Mouse (Mus musculus) kidney, embryonic 15.5 days (tissue): ENCODE results near the gene Eci1. TPM values are rescaled to one million over a fixed set of nuclear protein-coding genes. Genes with fewer than 3 reads are reported as not detected.
A peak's percentile ranks its signal among the peaks of the same experiment; 100 is the strongest.
"Not testable (repeated sequence)": the region's sequence is repeated elsewhere in the genome, so short reads cannot be mapped to it uniquely, and the experiment has no call there.

ENCODE experiments used
- ATAC-seq: fragments of 200-750 bp; cut with Nextera tagmentation; replicated peaks from 2 replicates; pipeline ENCODE4 v1.8.0; 2017; ENCODE audit warnings: moderate TSS enrichment; ENCODE audit not compliant: low FRiP score
- H3K27ac ChIP-seq: fragments of 300-500 bp; sonication (generic); 2 replicates; pipeline ENCODE4 v1.5.1; 2015; ENCODE audit warnings: mild to moderate bottlenecking, inconsistent platforms
- H3K27me3 ChIP-seq: fragments of 300-500 bp; sonication (generic); 2 replicates; pipeline ENCODE4 v1.6.1; 2015; ENCODE audit warnings: inconsistent platforms
- H3K36me3 ChIP-seq: fragments of 300-500 bp; sonication (generic); 2 replicates; pipeline ENCODE4 v1.6.1; 2015; ENCODE audit warnings: inconsistent platforms
- H3K4me1 ChIP-seq: fragments of 300-500 bp; sonication (generic); 2 replicates; pipeline ENCODE4 v1.6.1; 2015; ENCODE audit warnings: inconsistent platforms
- H3K4me2 ChIP-seq: fragments of 300-500 bp; sonication (generic); 2 replicates; pipeline ENCODE4 v1.6.1; 2015; ENCODE audit warnings: moderate library complexity, mild to moderate bottlenecking, inconsistent platforms
- H3K4me3 ChIP-seq: fragments of 300-500 bp; sonication (generic); replicated peaks from 2 replicates; pipeline ENCODE4 v1.5.1; 2015; ENCODE audit warnings: mild to moderate bottlenecking, inconsistent platforms
- H3K9ac ChIP-seq: fragments of 300-500 bp; sonication (generic); 2 replicates; pipeline ENCODE4 v1.6.1; 2015; ENCODE audit warnings: mild to moderate bottlenecking, inconsistent platforms
- H3K9me3 ChIP-seq: fragments of 300-500 bp; sonication (generic); replicated peaks from 2 replicates; pipeline ENCODE4 v1.6.1; 2016; ENCODE audit warnings: inconsistent platforms
- WGBS: fragments of 180-500 bp; shearing (Covaris S2); methylation state at CpG from one replicate; pipeline ENCODE4 v1.1.7; 2015; ENCODE audit warnings: mixed read lengths; 5-methylcytosine and 5-hydroxymethylcytosine counted together
- polyA plus RNA-seq: library from polyadenylated mRNA; unstranded; fragments of >200 nt; fragmentation: Nextera tagmentation; extraction: Ambion mirVana; gene quantifications from 2 replicates; pipeline ENCODE4 v1.2.1, GENCODE M21; 2015

Gene Eci1
- polyA plus RNA-seq, 1 experiment from 2014 or later: 115 TPM

DNA sequence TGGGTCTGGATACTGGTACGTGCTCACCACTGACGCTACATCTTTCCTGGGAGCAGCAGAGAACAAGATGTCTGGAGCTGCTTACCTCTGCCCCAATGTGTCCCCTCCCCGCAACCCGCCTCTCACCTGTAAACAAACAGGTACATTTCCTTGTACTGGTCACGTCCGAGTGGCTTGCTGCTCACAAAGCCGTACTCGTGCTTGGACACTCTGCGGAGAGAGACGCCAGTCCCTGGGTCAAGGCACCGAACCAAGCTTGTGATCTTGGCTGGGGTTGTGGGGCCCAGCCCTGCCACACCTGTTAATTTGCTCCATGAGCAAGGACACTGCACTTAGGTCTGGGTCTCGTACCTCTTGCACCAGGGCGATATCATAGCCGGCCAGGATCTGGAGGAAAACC, 15.7 kb downstream of the Eci1 start:
- H3K36me3 ChIP-seq: peaks cover 89% of the 10 kb centered on the region
- H3K9me3 ChIP-seq: no peaks in the 10 kb centered on the region
- no peak for ATAC-seq
- WGBS: 87% methylated on average over 14 of the region's 14 CpGs
- no peaks in the 10 kb centered on the region for H3K4me1 ChIP-seq
- H3K27ac ChIP-seq: no peak overlapping the region
- no peaks in the 10 kb centered on the region for H3K27me3 ChIP-seq
- no peak overlapping the region for H3K4me3 ChIP-seq
- H3K9ac ChIP-seq: no peak overlapping the region
- H3K4me2 ChIP-seq: no peak overlapping the region

- no peak within 1 kb of the TSS for H3K4me2 ChIP-seq
- no peak within 1 kb of the TSS for H3K4me3 ChIP-seq
- no peak for ATAC-seq
- H3K9ac ChIP-seq: no peak within 1 kb of the TSS
- no peaks in the 10 kb centered on the region for H3K27me3 ChIP-seq
- WGBS: 80% methylated on average over 7 of the region's 7 CpGs
- H3K9me3 ChIP-seq: no peaks in the 10 kb centered on the region
- H3K4me1 ChIP-seq: no peaks in the 10 kb centered on the region
- peaks cover 89% of the 10 kb centered on the region for H3K36me3 ChIP-seq
- H3K27ac ChIP-seq: no peak within 1 kb of the TSS
Observed at GRCm38 (mm10) chr17:24442632-24443155, 16.3 kb downstream of the Eci1 start, which contains the start of gene Dnase1l2. TSS of gene Dnase1l2 (minus strand) at chr17:24443105.

DNA sequence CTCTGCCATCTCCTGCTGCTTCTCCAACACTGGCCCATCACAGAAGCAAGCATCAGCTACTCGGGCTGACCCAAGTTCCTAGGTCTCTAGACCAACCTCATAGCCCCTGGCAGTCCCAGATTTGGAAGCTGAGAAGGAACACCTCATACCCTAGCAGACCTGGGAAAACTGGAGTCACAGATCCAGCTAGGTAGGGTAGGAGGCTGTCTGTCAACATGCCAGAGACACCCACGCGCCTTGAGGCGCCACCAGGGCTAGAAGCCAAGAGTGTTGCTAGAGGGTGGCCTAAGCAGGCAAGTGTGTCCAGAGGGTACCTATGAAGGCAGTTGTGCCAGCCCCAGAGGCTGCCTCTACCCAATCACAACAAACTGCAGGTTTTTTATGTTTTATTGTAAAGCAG, 17.0 kb downstream of the Eci1 start:
- ATAC-seq: no peak
- no peak overlapping the region for H3K4me3 ChIP-seq
- 84% methylated on average over 4 of the region's 4 CpGs for WGBS
- no peak overlapping the region for H3K9ac ChIP-seq
- no peak overlapping the region for H3K4me2 ChIP-seq
- no peaks in the 10 kb centered on the region for H3K4me1 ChIP-seq
- H3K27me3 ChIP-seq: no peaks in the 10 kb centered on the region
- H3K27ac ChIP-seq: no peak overlapping the region
- H3K36me3 ChIP-seq: peaks cover 89% of the 10 kb centered on the region
- no peaks in the 10 kb centered on the region for H3K9me3 ChIP-seq

DNA sequence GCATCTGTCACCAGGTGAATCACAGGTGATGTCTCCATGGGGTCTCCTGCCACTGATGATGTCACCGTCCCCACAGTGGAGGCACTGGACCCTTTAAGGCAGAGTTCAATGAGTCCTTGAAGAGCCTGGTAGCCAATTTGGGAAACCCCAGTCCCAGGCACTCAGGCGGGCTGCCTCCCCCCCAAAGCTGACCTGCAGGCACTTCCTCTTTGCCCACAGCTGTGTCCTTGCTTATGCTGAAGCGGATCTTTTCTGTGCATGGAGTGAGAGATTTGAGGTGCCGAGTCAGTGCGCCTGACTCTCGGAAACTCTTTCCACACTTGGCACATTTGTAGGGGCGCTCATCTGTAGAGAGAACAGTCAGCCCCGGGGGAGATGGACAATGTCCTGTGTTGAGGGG, 20.1 kb downstream of the Eci1 start:
- 92% methylated on average over 8 of the region's 8 CpGs for WGBS
- no peaks in the 10 kb centered on the region for H3K9me3 ChIP-seq
- peaks cover 89% of the 10 kb centered on the region for H3K36me3 ChIP-seq

GRCm38 (mm10) chr17:24449507-24449906, 23.1 kb downstream of the Eci1 start:
- peaks cover 70% of the 10 kb centered on the region for H3K36me3 ChIP-seq
- no peaks in the 10 kb centered on the region for H3K9me3 ChIP-seq
- no peaks in the 10 kb centered on the region for H3K27me3 ChIP-seq
- no peak for ATAC-seq
- H3K4me1 ChIP-seq: peaks cover 14% of the 10 kb centered on the region
- no peak overlapping the region for H3K4me2 ChIP-seq
- no peak overlapping the region for H3K4me3 ChIP-seq
- H3K9ac ChIP-seq: no peak overlapping the region
- H3K27ac ChIP-seq: no peak overlapping the region
- 91% methylated on average over 6 of the region's 6 CpGs for WGBS

More for the DNA sequence above, 20.1 kb downstream of the Eci1 start:
- H3K27ac ChIP-seq: no peak overlapping the region
- H3K4me3 ChIP-seq: no peak overlapping the region
- H3K9ac ChIP-seq: no peak overlapping the region
- ATAC-seq: no peak
- no peaks in the 10 kb centered on the region for H3K4me1 ChIP-seq
- H3K4me2 ChIP-seq: no peak overlapping the region
- H3K27me3 ChIP-seq: no peaks in the 10 kb centered on the region

- Histone ChIP-seq H3K9me3 (no peaks in the 10 kb centered on the region), H3K4me1 (peaks cover 20% of the 10 kb centered on the region), H3K4me3 (no peak overlapping the region), H3K27ac (no peak overlapping the region), H3K9ac (no peak overlapping the region), H3K36me3 (peaks cover 53% of the 10 kb centered on the region), H3K4me2 (no peak overlapping the region), H3K27me3 (no peaks in the 10 kb centered on the region)
- no peak for ATAC-seq
- 86% methylated on average over 6 of the region's 6 CpGs for WGBS
Observed at GRCm38 (mm10) chr17:24451220-24451619, 24.8 kb downstream of the Eci1 start.

GRCm38 (mm10) chr17:24453372-24453771, 26.9 kb downstream of the Eci1 start:
- Histone ChIP-seq H3K27ac (no peak overlapping the region), H3K36me3 (peaks cover 32% of the 10 kb centered on the region), H3K4me3 (no peak overlapping the region), H3K9ac (no peak overlapping the region), H3K27me3 (no peaks in the 10 kb centered on the region), H3K9me3 (no peaks in the 10 kb centered on the region), H3K4me1 (peaks cover 20% of the 10 kb centered on the region), H3K4me2 (no peak overlapping the region)
- 70% methylated on average over 2 of the region's 2 CpGs for WGBS
- ATAC-seq: no peak

DNA sequence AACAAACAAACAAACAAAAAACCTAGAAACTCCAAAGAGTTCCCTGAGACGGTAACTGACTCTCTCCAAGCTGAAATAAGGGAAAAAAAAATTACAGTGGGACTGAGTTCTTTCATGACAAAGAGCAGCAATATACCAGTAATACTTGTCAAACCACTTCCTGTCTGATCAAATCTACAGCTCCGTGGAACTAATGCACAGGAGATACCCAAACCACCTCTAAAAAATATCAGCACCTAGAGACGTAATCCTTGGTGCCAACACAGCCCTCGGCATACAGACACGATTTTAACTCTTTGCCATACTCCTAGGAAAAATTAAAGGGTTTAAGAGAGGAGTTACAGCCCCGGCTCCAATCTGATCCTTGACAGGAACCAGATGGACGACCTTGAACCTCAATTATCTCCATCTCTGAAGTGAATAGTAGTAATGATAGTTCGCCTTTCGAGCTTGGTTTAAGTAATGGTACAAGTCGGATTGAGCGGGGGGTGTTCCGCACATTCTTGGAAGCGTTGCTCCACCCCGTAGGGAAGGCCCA, 27.8 kb downstream of the Eci1 start:
- Histone ChIP-seq H3K9me3 (no peaks in the 10 kb centered on the region), H3K9ac (peak overlapping the region; percentile 80), H3K4me1 (peaks cover 20% of the 10 kb centered on the region), H3K27ac (peak overlapping the region; percentile 98), H3K4me3 (peak overlapping the region; percentile 78), H3K36me3 (peaks cover 22% of the 10 kb centered on the region), H3K27me3 (no peaks in the 10 kb centered on the region), H3K4me2 (peak overlapping the region; percentile 69)
- WGBS: 5% methylated on average over 14 of the region's 14 CpGs
- ATAC-seq: no peak

GRCm38 (mm10) chr17:24454756-24455522, 28.5 kb downstream of the Eci1 start:
- H3K27me3 ChIP-seq: no peaks in the 10 kb centered on the region
- WGBS: under 1% methylated on average over 67 of the region's 67 CpGs
- peak overlapping the region; percentile 69 for H3K4me2 ChIP-seq
- H3K9me3 ChIP-seq: no peaks in the 10 kb centered on the region
- peaks cover 16% of the 10 kb centered on the region for H3K36me3 ChIP-seq
- peak; percentile 96 for ATAC-seq
- peak overlapping the region; percentile 98 for H3K27ac ChIP-seq
- peak overlapping the region; percentile 78 for H3K4me3 ChIP-seq
- H3K4me1 ChIP-seq: peaks cover 20% of the 10 kb centered on the region
- peak overlapping the region; percentile 80 for H3K9ac ChIP-seq

DNA sequence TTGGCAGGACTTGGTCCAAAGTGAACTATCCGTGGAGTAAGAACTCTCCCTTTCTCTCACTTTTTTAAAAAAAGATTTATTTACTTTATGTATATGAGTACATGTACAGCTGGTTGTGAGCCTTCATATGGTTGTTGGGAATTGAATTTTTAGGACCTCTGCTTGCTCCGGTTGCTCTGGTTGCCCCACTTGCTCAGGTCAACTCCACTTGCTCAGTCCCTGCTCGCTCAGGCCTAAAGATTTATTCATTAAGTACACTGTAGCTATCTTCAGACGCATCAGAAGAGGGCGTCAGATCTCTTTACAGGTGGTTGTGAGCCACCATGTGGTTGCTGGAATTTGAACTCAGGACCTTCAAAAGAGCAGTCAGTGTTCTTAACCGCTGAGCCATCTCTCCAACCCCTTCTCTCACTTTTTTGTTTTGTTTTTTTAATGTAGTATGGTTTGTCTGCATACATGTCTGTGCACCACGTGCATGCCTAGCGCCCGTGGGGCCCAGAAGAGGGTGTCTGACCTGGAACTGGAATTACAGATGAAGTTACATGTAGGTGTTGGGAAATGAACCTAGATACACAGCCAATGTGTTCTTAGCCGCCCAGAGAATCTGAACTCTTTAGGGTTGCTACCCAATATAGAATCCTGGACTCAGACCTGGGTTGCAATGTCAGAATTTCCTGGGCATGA, 29.2 kb downstream of the Eci1 start:
- not testable (repeated sequence) for H3K9ac ChIP-seq, H3K27me3 ChIP-seq, H3K9me3 ChIP-seq, H3K36me3 ChIP-seq
- H3K4me2 ChIP-seq: peak overlapping the region; percentile 69
- peak overlapping the region; percentile 98 for H3K27ac ChIP-seq
- peaks cover 20% of the 10 kb centered on the region for H3K4me1 ChIP-seq
- ATAC-seq: peak; percentile 30
- peak overlapping the region; percentile 78 for H3K4me3 ChIP-seq
- WGBS: 44% methylated on average over 10 of the region's 10 CpGs

DNA sequence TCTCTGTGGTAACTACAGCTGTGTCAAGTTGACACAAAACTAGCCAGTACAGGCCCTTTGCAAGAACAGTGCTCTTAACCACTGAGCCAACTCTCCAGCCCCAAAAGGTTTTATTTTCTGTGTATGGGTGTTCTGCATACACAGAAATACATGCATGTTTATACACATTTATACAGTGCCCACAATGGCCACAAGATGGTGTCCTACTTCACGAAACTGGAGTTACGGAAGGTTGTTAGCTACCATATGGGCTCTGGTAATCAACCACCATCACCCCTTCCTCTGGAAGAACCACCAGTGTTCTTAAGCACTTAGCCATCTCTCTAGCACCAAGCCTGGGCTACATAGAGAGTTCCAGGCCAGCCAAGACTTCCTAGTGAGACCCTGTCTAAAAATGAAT, 35.1 kb downstream of the Eci1 start:
- Histone ChIP-seq H3K4me1 (no peaks in the 10 kb centered on the region), H3K9me3 (no peaks in the 10 kb centered on the region), H3K36me3 (no peaks in the 10 kb centered on the region), H3K4me2 (no peak overlapping the region), H3K27ac (no peak overlapping the region), H3K9ac (no peak overlapping the region), H3K4me3 (no peak overlapping the region), H3K27me3 (no peaks in the 10 kb centered on the region)
- WGBS: 71% methylated on average over 2 of the region's 2 CpGs
- ATAC-seq: no peak

GRCm38 (mm10) chr17:24462932-24463331, 36.5 kb downstream of the Eci1 start:
- WGBS: 75% methylated on average over 1 of the region's 1 CpGs
- H3K27me3 ChIP-seq: no peaks in the 10 kb centered on the region
- no peak overlapping the region for H3K4me2 ChIP-seq
- H3K36me3 ChIP-seq: no peaks in the 10 kb centered on the region
- no peak overlapping the region for H3K4me3 ChIP-seq
- no peaks in the 10 kb centered on the region for H3K9me3 ChIP-seq
- no peak for ATAC-seq
- no peak overlapping the region for H3K27ac ChIP-seq
- no peaks in the 10 kb centered on the region for H3K4me1 ChIP-seq
- no peak overlapping the region for H3K9ac ChIP-seq
